Mouse (Mus musculus) kidney, embryonic 14.5 days (tissue): ENCODE measurements around the gene Cela3b. TPM values are rescaled to one million over a fixed set of nuclear protein-coding genes. Genes with fewer than 3 reads are reported as not detected.

Experiments
- ATAC-seq: fragments of 200-750 bp; cut with Nextera tagmentation; 2 replicates; pipeline ENCODE4 v1.8.0; 2017; ENCODE audit warnings: moderate number of reproducible peaks, mild to moderate bottlenecking, moderate TSS enrichment, moderate library complexity; ENCODE audit not compliant: low FRiP score, low TSS enrichment
- H3K27ac ChIP-seq: fragments of 300-500 bp; sonication (generic); 2 replicates; pipeline ENCODE4 v1.5.1; 2014; ENCODE audit warnings: low read depth, mild to moderate bottlenecking, low read length, moderate library complexity, mixed read lengths
- H3K27me3 ChIP-seq: fragments of 300-500 bp; sonication (generic); 2 replicates; pipeline ENCODE4 v1.6.1; 2014; ENCODE audit warnings: mild to moderate bottlenecking, low read length; ENCODE audit not compliant: control insufficient read depth, insufficient read depth
- H3K36me3 ChIP-seq: fragments of 300-500 bp; sonication (generic); 2 replicates; pipeline ENCODE4 v1.6.1; 2014; ENCODE audit warnings: low read length, mixed read lengths; ENCODE audit not compliant: control insufficient read depth, insufficient read depth
- H3K4me1 ChIP-seq: fragments of 300-500 bp; sonication (generic); 2 replicates; pipeline ENCODE4 v1.6.1; 2014; ENCODE audit warnings: low read length, mixed read lengths; ENCODE audit not compliant: control insufficient read depth, insufficient read depth
- H3K4me2 ChIP-seq: fragments of 300-500 bp; sonication (generic); replicated peaks from 2 replicates; pipeline ENCODE4 v1.6.1; 2014; ENCODE audit warnings: low read depth, mild to moderate bottlenecking, low read length
- H3K4me3 ChIP-seq: fragments of 300-500 bp; sonication (generic); 2 replicates; pipeline ENCODE4 v1.5.1; 2014; ENCODE audit warnings: mild to moderate bottlenecking, low read length
- H3K9ac ChIP-seq: fragments of 300-500 bp; sonication (generic); 2 replicates; pipeline ENCODE4 v1.6.1; 2014; ENCODE audit warnings: low read depth, mild to moderate bottlenecking, low read length, moderate library complexity
- H3K9me3 ChIP-seq: fragments of 300-500 bp; sonication (generic); 2 replicates; pipeline ENCODE4 v1.6.1; 2016; ENCODE audit warnings: low read length; ENCODE audit not compliant: control insufficient read depth
- WGBS: fragments of 180-500 bp; shearing (Covaris S2); extraction: QIAGEN DNeasy Blood & Tissue Kit; methylation state at CpG from one replicate; pipeline ENCODE4 v1.1.7; 2014; 5-methylcytosine and 5-hydroxymethylcytosine counted together
- polyA plus RNA-seq: library from polyadenylated mRNA; unstranded; fragments of >200 nt; fragmentation: Nextera tagmentation; extraction: Ambion mirVana; gene quantifications from 2 replicates; pipeline ENCODE4 v1.2.1, GENCODE M21; 2014

The Cela3b gene
- polyA plus RNA-seq, 1 experiment from 2014 or later = not detected

- H3K4me1 ChIP-seq = peaks cover 14% of the 10 kb centered on the region; the same call in 1 of the 2 replicates
- 81% methylated on average over 12 of the region's 12 CpGs for WGBS
- H3K36me3 ChIP-seq = no peaks in the 10 kb centered on the region
- no peaks in the 10 kb centered on the region for H3K9me3 ChIP-seq
- ATAC-seq = no peak
- H3K4me3 ChIP-seq = no peak overlapping the region
- no peak overlapping the region for H3K4me2 ChIP-seq
- H3K9ac ChIP-seq = no peak overlapping the region
- H3K27ac ChIP-seq = no peak overlapping the region
- no peaks in the 10 kb centered on the region for H3K27me3 ChIP-seq
Measured at GRCm38 (mm10) chr4:137456581-137456980, 26.2 kb upstream of the Cela3b start.

DNA sequence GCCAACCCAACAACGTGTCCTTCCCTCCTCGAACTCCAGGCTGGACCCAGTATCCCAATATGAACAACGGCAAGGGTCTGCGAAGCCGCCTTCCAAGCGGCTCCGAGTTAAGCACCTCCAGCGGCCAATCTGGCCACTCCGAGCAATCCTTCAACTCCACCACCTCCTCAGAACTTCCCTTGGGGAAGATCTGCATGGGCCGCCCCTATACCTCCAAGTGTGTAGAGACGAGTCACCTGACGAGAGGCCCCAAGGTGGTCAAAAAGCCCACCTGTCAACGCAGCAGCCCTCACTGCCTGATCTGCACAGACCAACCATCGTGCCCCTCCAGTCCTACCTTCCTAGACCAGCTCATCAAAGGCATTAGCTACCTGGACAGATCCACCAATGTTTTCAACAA is 24.2 kb upstream of the Cela3b start:
- Histone ChIP-seq H3K4me3 (no peak overlapping the region), H3K27ac (no peak overlapping the region), H3K9ac (no peak overlapping the region), H3K4me1 (peaks cover 8% of the 10 kb centered on the region; the same call in 1 of the 2 replicates), H3K9me3 (no peaks in the 10 kb centered on the region), H3K4me2 (no peak overlapping the region), H3K27me3 (no peaks in the 10 kb centered on the region), H3K36me3 (no peaks in the 10 kb centered on the region)
- WGBS = 93% methylated on average over 14 of the region's 14 CpGs
- no peak for ATAC-seq

GRCm38 (mm10) chr4:137453234-137453767 is 23.0 kb upstream of the Cela3b start, which contains the start of gene 1700013G24Rik:
TSS of gene 1700013G24Rik (plus strand) at chr4:137453284.
- no peaks in the 10 kb centered on the region for H3K27me3 ChIP-seq

GRCm38 (mm10) chr4:137452190-137452589 is 21.9 kb upstream of the Cela3b start:
- no peak overlapping the region for H3K4me2 ChIP-seq
- 94% methylated on average over 6 of the region's 6 CpGs for WGBS
- H3K4me1 ChIP-seq = peaks cover 12% of the 10 kb centered on the region
- no peaks in the 10 kb centered on the region for H3K9me3 ChIP-seq
- no peak for ATAC-seq
- H3K27me3 ChIP-seq = no peaks in the 10 kb centered on the region
- H3K36me3 ChIP-seq = no peaks in the 10 kb centered on the region
- H3K27ac ChIP-seq = no peak overlapping the region
- no peak overlapping the region for H3K4me3 ChIP-seq
- H3K9ac ChIP-seq = no peak overlapping the region

More at GRCm38 (mm10) chr4:137453234-137453767, 23.0 kb upstream of the Cela3b start, which contains the start of gene 1700013G24Rik:
- no peak within 1 kb of the TSS for H3K27ac ChIP-seq
- peaks cover 8% of the 10 kb centered on the region for H3K4me1 ChIP-seq
- H3K9me3 ChIP-seq = no peaks in the 10 kb centered on the region
- no peaks in the 10 kb centered on the region for H3K36me3 ChIP-seq
- no peak within 1 kb of the TSS for H3K9ac ChIP-seq
- H3K4me2 ChIP-seq = no peak within 1 kb of the TSS
- no peak for ATAC-seq
- H3K4me3 ChIP-seq = no peak within 1 kb of the TSS
- 73% methylated on average over 8 of the region's 8 CpGs for WGBS

DNA sequence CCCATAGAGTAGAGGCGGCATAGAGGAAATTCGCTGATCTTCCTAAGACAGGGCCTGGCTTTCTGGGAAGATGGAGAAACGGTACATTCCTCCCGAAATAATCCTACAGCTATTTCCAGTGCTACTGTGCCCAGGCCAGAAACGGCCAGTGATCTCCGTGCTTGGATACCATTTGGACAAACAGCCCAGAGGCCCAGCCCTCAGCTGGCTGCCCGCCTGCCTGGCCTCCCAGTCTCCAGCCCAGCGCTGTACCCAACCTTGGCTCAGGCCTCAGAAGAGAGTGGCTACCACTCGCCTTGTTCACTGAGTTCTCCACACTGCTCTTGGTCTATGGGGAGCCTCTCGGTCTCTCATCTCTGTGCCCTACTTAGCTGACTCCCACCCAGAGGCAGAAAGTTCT is 19.4 kb upstream of the Cela3b start:
- Histone ChIP-seq H3K4me3 (no peak overlapping the region), H3K27me3 (no peaks in the 10 kb centered on the region), H3K4me1 (peaks cover 12% of the 10 kb centered on the region), H3K27ac (no peak overlapping the region), H3K9ac (no peak overlapping the region), H3K4me2 (no peak overlapping the region), H3K9me3 (no peaks in the 10 kb centered on the region), H3K36me3 (no peaks in the 10 kb centered on the region)
- 79% methylated on average over 10 of the region's 10 CpGs for WGBS
- ATAC-seq = no peak

DNA sequence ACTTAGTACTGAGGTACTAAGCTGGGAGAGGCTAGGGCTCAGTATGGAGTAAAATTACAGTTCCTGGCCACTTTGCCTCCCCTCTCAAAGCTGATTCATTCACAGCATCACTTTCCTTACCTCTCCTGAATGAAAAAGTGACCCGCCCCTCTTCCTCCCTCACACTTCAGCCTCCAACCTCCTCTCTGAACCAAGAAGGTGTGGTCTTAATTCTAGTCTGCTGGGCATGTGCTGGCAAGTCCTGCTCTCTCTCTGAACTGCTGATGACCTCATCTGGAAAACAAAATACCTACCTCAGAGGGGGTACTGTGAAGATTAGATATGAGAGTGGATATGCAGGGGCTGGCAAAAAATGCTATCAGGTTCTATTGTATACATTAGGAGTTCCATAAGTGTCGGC is 18.8 kb upstream of the Cela3b start:
- H3K27me3 ChIP-seq = no peaks in the 10 kb centered on the region
- H3K27ac ChIP-seq = no peak overlapping the region
- no peak overlapping the region for H3K4me2 ChIP-seq
- H3K4me3 ChIP-seq = no peak overlapping the region
- no peaks in the 10 kb centered on the region for H3K9me3 ChIP-seq
- 90% methylated on average over 2 of the region's 2 CpGs for WGBS
- no peaks in the 10 kb centered on the region for H3K36me3 ChIP-seq
- H3K4me1 ChIP-seq = peaks cover 12% of the 10 kb centered on the region
- H3K9ac ChIP-seq = no peak overlapping the region
- no peak for ATAC-seq

DNA sequence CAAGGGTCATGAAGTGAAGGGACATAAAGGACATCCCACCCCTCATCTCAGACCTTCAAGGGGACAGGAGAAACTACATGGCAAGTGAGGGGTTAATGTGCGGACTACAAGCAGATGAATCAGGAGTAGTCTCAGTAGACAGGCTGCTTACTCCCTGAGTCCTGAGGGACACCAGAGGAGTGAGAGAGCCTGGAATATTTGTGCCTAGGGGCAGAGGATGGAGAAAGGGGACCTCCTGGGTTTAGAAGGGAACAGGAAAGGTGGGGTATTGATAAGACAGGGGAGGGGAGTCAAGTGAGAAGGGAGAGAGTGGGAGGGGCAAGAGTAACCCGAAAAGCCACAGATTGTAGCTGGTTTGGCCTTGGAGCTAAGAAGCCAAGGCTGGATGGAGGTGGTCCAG is 18.3 kb upstream of the Cela3b start:
- Histone ChIP-seq H3K9me3 (no peaks in the 10 kb centered on the region), H3K36me3 (no peaks in the 10 kb centered on the region), H3K4me2 (no peak overlapping the region), H3K27ac (no peak overlapping the region), H3K27me3 (no peaks in the 10 kb centered on the region), H3K4me3 (no peak overlapping the region), H3K4me1 (peaks cover 12% of the 10 kb centered on the region), H3K9ac (no peak overlapping the region)
- ATAC-seq = no peak
- 54% methylated on average over 2 of the region's 2 CpGs for WGBS

DNA sequence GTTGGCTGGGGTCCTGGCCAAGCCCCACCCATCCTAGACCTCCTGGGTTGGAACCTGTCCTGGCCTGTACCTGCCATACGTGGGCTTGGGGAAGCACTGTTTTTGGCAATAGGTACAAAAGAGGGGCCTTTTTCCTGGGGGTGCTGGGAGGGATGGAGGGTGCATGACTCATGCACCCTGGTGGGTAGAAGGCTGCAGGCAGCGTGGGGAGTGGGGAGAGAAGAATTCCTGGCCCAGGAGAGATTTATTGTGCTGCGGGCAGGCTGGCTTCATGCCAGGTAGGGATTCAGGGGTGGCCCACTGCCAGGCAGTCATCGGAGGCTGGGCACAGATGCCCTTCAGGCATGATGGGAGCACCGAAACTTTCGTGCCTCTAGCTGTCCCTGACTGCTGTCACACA is 17.9 kb upstream of the Cela3b start:
- Histone ChIP-seq H3K4me2 (no peak overlapping the region), H3K4me3 (no peak overlapping the region), H3K27me3 (no peaks in the 10 kb centered on the region), H3K36me3 (no peaks in the 10 kb centered on the region), H3K4me1 (peaks cover 12% of the 10 kb centered on the region), H3K9me3 (no peaks in the 10 kb centered on the region), H3K9ac (no peak overlapping the region; the same call in 1 of the 2 replicates), H3K27ac (no peak overlapping the region)
- 55% methylated on average over 6 of the region's 6 CpGs for WGBS
- ATAC-seq = no peak; the same call in 1 of the 2 replicates

- H3K27ac ChIP-seq = no peak overlapping the region
- H3K4me2 ChIP-seq = no peak overlapping the region
- H3K27me3 ChIP-seq = no peaks in the 10 kb centered on the region
- H3K4me1 ChIP-seq = peaks cover 12% of the 10 kb centered on the region
- no peak for ATAC-seq
- H3K36me3 ChIP-seq = no peaks in the 10 kb centered on the region
- no peaks in the 10 kb centered on the region for H3K9me3 ChIP-seq
- no peak overlapping the region for H3K9ac ChIP-seq
- H3K4me3 ChIP-seq = no peak overlapping the region
- 67% methylated on average over 7 of the region's 7 CpGs for WGBS
Measured at GRCm38 (mm10) chr4:137447363-137448196, 17.2 kb upstream of the Cela3b start.
